Mouse (Mus musculus) lung, adult 2 months (tissue): ENCODE data around the gene Csnk1g1.

ENCODE experiments used
- CTCF ChIP-seq: fragments of 200-500 bp; IDR thresholded peaks from 2 replicates; pipeline ENCODE4 v1.5.1; 2011; ENCODE audit warnings: mild to moderate bottlenecking, low read length, control low read depth; ENCODE audit not compliant: insufficient read depth
- POLR2A ChIP-seq: fragments of 200-500 bp; IDR thresholded peaks from 2 replicates; pipeline ENCODE4 v1.6.1; 2011; ENCODE audit warnings: low read depth, mild to moderate bottlenecking, control low read depth, low read length, borderline replicate concordance; ENCODE audit errors: extremely low read depth

DNA sequence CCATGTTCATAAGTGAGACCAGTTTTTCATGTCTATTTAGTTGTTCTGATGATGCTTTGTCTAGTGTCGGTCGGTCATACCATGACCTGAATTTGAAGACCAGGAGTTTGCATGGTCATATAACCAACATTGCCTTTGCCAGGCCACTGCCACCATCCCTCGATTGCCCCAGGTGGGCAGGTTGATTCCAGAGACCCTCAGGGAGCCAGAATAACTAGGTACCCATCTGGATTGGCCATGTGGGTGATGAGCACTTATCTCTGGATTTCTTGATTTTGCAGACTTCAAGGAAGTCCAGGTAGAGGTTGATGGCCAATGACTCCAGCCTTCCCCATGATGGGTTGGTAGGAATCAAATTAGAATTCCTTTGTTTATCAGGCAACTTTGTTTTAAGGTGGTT, 134.5 kb downstream of the Csnk1g1 start:
- TF ChIP-seq CTCF (no peak), POLR2A (no peak)
